Mouse (Mus musculus): ENCODE data around the gene Trim28.

Trim28 gene

GRCm38 (mm10) chr7:13033451-13034147 lies 34.7 kb downstream of the Trim28 start:
- DNase-seq (ENCODE audit: low spot score) = no peak

DNA sequence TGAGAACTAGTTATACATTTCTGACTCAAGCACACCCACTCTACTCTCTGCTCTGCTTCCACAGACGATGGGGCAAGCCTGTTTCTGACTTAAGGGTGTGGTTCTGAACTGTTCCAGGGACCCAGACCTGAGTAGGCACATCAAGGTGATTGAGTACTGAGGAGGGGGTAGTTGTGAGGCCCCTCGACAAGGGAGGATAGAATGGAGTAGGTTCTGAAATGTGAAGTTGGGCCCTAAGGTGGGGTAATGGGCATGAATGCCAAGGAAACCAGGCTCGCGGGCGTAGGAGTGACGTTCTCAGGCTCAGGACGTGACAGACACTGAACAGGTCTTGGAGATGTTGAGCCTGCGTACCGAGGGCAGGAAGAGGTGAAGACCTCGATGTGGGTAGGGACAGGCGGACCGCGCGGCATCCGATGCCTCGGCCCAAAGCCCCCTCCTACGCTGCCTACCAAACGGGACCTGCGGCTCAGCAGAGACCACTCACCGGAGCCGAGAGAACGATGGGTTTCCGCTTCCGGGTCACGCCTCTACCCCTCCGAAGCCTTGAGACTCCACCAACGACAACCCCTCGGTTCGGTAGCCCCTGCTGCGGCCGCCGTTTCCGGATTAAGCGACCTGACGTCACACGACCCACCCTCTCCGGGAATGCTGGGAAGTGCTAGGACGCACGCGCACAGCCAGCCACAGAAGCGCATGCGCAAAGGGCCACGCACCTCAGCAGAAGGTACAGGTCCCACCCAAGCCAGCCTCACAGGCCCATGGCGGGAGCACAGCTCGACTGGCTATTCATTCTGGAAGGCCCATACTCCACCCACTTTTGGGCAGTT lies 35.4 kb downstream of the Trim28 start, which contains the start of gene Chmp2a:
Gene Chmp2a, minus strand, starts transcription at position 660 of the 830 bp plus-strand sequence.
- peak; percentile 98 for DNase-seq (ENCODE audit: low spot score)

- DNase-seq (ENCODE audit: low spot score) = no peak
Observed at GRCm38 (mm10) chr7:13035211-13035855, 36.4 kb downstream of the Trim28 start.

DNA sequence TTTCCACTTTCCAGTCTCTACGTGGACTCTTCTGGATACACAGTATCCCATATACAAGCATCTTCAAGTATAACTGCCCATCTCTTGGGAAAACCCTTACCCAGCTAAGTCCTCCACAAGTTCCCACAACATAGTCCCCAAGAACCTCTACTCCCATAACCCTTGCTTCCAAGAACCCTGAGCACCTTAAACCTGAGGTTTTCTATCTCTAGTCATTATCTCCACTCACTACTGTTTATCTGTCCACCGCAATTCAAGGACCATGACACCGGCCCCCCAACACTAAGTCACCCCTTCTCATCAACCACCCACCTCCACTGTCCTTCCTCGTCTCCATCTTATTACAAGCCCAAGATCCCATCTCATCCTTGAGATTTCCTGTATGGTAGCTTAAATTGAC lies 37.9 kb downstream of the Trim28 start:
- DNase-seq (ENCODE audit: low spot score) = no peak

GRCm38 (mm10) chr7:13037366-13037765 lies 38.5 kb downstream of the Trim28 start:
- DNase-seq (ENCODE audit: low spot score) = peak; percentile 64

- peak; percentile 100 for DNase-seq (ENCODE audit: low spot score)
Observed at GRCm38 (mm10) chr7:13037901-13038555, 39.1 kb downstream of the Trim28 start, which contains the start of gene Ube2m. TSS of gene Ube2m (minus strand) at chr7:13038275.

DNA sequence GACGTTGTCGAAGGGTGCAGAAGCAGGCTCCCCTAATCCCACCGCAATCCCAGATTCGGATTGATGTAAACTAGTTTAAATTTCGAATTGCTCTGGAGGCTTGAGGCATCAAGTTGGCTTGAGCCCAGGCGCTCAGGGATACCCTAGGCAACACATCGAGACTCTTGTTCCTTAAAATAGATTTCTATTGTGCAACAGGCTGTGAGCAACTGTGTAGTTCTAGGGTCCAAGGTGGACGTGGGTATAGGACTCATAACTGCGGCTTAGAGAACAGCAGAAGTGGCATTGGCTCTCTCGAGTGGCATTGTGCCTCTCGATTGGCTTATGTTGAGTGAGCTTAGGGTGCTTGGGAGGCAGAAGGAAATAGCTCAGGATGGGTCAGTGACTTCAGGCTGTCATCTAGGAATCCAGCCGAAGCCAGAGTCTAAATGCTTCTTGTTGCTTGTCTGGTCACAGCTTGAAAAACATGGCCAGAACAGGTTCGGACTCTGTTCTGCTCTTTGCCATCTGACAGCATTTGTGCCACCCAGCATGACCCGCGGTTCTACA lies 39.8 kb downstream of the Trim28 start:
- DNase-seq (ENCODE audit: low spot score) = no peak

DNA sequence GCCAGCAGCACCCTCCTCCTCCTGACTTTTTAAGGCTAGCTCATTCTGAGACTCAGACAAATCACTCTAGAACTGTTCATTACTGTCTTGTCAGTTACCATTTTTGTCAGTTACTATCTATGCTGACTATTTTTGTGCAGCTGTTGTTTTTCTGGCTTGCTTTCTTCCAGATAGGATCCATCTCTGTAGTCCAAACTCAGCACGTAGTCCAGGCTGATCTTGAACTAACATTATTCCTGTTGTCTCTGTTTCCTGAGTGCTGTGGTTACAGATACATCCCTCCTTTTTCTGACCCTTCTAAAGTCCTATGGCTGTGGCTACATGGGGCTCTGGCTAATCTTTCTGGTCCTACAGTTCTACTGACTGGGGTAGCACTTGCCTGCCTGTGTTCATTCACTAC lies 40.3 kb downstream of the Trim28 start:
- no peak for DNase-seq (ENCODE audit: low spot score)

- DNase-seq (ENCODE audit: low spot score) = no peak
Observed at GRCm38 (mm10) chr7:13041256-13041655, 42.3 kb downstream of the Trim28 start.

DNA sequence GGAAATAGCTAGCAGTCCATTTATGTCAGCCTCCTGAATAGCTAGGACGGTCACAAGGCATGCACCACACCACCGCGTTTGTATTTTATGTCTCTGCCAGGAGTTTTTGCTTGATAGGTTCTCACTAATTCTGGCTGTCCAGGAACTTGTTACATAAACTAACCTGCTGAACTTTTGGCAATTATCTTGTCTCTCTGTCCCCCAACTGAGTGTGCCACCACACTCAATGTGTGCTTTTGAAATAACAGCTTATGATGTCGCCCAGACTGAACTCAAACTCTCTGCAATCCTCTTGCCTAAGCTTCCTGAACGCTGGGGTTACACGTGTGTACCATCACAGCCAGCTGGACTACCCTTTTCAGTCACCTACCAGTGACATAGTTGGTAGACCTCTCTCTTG lies 43.6 kb downstream of the Trim28 start:
- DNase-seq (ENCODE audit: low spot score) = no peak

- no peak for DNase-seq (ENCODE audit: low spot score)
Observed at GRCm38 (mm10) chr7:13043120-13043444, 44.2 kb downstream of the Trim28 start.

DNA sequence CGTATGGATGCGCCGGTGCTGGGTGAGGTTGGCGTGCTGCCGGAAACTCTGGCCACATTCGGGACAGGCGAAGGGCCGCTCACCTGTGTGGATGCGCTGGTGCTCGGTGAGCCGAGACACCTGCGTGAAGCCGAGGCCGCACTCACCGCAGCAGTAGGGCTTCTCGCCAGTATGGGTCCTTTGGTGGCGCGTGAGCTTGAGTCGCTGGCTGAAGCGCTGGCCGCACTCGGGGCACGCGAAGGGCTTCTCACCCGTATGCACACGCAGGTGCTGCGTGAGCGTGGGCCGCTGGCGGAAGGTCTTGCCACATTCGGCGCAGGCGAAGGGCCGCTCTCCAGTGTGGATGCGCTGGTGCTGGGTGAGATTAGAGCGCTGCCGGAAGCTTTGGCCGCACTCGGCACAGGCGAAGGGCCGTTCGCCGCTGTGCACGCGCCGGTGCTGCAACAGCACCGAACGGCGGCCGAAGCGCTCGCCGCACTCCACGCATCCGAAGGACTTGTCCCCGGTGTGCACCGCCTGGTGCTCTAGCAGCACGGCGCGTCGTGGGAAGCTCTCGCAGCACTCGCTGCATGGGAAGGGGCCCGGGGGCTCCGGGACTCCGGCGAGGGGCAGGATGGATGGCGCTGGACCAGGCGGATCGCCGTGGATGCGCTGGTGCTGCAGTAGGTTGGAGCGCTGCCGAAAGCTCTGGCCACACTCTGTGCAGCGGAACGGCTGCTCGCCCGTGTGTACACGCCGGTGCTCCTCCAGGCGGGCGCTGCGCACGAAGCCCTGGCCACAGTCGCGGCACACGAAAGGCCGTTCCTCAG lies 44.7 kb downstream of the Trim28 start:
- no peak for DNase-seq (ENCODE audit: low spot score)

DNA sequence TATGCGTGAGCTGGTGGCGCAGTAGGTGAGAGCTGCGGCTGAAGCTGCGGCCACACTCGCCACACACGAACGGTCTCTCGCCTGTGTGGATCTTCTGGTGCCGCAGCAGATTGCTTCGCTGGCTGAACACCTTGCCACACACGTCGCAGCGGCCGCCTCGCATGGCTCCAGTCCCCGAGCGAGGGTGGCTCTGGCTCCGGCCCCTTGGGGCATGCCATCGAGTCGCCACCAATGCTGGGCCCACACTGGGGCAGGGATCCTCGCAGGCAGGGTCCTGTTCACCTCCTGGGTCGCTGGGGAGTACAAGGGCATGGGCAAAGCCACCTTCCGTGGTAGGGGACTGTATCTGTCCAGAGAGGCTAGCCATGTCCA lies 45.3 kb downstream of the Trim28 start:
- DNase-seq (ENCODE audit: low spot score) = no peak

GRCm38 (mm10) chr7:13046084-13046483 lies 47.2 kb downstream of the Trim28 start:
- DNase-seq (ENCODE audit: low spot score) = no peak

DNA sequence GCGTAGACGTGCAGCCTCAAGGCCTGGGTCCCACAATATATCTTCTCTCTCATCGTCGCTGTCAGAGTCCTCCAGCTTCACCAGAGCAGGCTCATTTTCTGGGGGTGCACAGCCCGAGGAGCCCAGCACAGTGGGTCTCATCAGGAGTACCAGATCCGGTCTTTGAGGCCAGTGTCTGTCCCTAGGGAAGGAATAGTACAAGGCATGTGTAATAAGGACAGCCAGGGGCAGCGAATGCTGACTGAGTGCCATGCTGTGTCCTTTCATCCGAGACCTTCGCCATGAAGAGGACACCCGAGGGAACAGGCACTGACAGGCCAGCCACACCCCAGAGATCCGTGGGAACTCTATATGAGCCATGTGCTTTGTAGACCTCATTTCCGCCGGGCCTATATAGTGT lies 54.1 kb downstream of the Trim28 start:
- DNase-seq (ENCODE audit: low spot score) = peak; percentile 14

- no peak for DNase-seq (ENCODE audit: low spot score)
Observed at GRCm38 (mm10) chr7:13053501-13053900, 54.6 kb downstream of the Trim28 start.

DNA sequence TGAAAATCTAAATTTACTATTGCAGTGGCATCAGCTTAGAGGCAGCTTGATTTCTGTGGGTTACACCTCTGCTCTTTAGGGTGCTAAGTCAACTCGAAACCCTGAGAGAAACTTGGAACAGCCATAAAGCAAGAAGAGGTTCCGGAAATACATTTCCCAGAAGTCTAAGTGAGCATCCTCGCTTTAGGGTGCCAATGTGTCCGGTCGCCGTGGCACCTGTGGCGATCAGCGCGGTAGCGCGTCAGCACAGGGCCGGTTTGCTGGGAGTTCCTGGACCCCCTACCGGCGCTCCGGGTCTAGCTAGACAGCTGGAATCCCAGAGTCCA lies 55.0 kb downstream of the Trim28 start:
- no peak for DNase-seq (ENCODE audit: low spot score)

DNA sequence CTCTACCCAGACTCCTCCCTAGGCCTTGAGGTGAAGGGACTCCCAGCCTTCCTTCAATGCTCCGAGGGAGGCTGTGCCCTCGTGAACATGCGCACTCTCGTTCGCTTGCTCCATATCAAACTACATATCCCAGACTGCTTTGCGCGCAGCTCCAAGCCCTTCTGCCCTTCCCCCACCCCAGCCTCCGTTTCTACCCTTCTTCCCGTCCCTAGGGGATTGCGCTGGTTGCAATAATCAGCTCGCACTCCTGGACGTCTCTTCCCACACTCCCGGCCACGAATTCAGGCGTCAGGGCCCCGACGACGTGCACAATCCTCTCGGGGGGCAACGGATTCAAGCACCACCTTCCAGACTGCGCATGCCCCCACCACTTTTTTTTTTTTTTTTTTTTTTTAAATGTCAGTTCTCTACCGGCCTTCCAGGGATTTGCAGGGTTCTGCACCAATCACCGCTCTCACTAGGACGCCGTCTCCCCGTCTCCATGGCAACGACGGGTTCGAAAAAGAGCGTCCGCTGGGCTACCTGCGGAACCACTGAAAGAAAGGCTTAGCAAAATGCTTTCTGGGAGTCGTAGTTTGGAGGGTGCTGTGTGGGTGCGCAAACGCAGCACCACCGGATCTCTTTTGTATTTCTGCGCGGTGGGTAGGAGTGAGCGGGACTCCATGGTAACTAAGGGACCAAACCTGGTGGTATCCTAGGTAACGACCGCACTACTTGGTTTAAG lies 55.5 kb downstream of the Trim28 start, which contains the start of gene Mzf1:
Gene Mzf1, minus strand, starts transcription at position 478 of the 724 bp plus-strand sequence.
- DNase-seq (ENCODE audit: low spot score) = peak; percentile 96

DNA sequence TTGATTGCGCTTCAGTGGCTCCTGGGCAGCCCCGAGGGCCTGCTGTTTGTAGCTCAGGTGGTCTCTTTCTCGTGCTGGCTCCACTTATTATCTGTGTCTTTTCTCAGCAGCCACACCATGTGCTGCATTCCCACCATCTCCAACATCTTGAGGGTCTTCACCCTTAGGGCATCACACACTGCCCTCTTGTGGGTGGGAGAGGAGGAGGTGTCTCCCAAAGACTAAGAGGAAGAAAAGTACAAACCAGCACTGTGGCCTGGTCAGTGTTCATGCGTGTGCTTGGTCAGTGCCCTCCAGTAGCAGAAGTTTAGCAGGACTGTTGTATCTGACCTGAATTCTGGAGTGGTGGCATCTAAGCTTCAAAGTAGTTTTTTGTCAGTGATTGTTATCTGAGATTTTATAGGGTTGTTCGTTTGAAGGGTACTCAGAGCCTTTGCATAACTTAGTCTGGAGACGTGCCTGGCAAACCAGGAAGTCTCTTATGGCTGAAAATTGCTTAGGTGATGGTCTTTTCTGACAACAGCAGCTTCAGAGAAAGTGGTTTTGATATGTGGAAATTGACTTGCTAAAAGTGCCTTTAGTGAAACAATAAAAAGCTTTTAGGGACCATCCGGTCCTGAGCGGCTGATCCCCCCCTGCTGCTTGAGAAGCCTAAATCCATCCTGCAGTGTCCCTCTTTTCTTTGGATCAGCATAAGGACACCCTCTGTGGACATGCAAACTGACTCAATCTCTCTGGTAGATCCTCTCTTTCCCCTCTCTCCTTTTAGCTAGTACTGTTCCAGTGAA lies 58.2 kb downstream of the Trim28 start:
- DNase-seq (ENCODE audit: low spot score) = no peak

DNA sequence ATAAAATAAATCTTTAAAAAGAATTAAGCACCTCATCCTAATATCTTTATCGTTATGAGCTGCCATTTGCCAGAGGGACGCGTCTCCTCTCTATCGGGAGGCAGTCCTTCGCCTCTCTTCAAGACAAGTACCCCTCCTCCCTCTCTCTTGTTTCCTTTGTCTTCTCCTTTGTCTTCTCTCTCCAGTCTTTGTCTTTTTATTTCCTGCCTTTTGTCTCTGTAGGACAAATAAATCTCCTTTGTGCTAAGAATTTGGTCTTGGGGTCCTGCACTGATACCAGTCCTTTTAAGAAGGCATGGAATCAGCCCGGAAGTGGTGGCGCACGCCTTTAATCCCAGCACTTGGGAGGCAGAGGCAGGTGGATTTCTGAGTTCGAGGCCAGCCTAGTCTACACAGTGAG lies 60.6 kb downstream of the Trim28 start:
- no peak for DNase-seq (ENCODE audit: low spot score)

Measured in layer of hippocampus, adult 11-12 months (tissue).